Mouse (Mus musculus) lung, adult 2 months (tissue): ENCODE results near the gene Dcst1.

ENCODE experiments used
- CTCF ChIP-seq: fragments of 200-500 bp; IDR thresholded peaks from 2 replicates; pipeline ENCODE4 v1.5.1; 2011; ENCODE audit warnings: mild to moderate bottlenecking, low read length, control low read depth; ENCODE audit not compliant: insufficient read depth
- POLR2A ChIP-seq: fragments of 200-500 bp; IDR thresholded peaks from 2 replicates; pipeline ENCODE4 v1.6.1; 2011; ENCODE audit warnings: low read depth, mild to moderate bottlenecking, control low read depth, low read length, borderline replicate concordance; ENCODE audit errors: extremely low read depth

GRCm38 (mm10) chr3:89332476-89332875 lies 32.6 kb downstream of the Dcst1 start:
- TF ChIP-seq POLR2A (no peak), CTCF (no peak)
